Mouse (Mus musculus): ENCODE results near the gene Rfc4. TPM values are rescaled to one million over a fixed set of nuclear protein-coding genes. Genes with fewer than 3 reads are reported as not detected.

Gene Rfc4
- polyA plus RNA-seq, 1 experiment = 2.7 TPM

Other genes with a start within 250 kb of the Rfc4 start
- gene Ahsg, start 236.5 kb downstream of the Rfc4 start, polyA plus RNA-seq (2012; rRNA removed) = 0.14 and 0.42 TPM in 2 replicates
- gene Fetub, start 209.4 kb downstream of the Rfc4 start, polyA plus RNA-seq (2012; rRNA removed) = 0.26 and 1.5 TPM in 2 replicates
- gene Hrg, start 176.7 kb downstream of the Rfc4 start, polyA plus RNA-seq (2012; rRNA removed) = not detected in 2 replicates
- 0.17 TPM in 1 of 2 replicates, not detected in the other for gene Kng2, start 98.3 kb downstream of the Rfc4 start, polyA plus RNA-seq (2012; rRNA removed)
- gene Kng1, start 69.9 kb downstream of the Rfc4 start, polyA plus RNA-seq (2012; rRNA removed) = 0.32 TPM in 1 of 2 replicates, not detected in the other
- gene Eif4a2, start 20.3 kb downstream of the Rfc4 start, polyA plus RNA-seq (2012; rRNA removed) = 687 and 787 TPM in 2 replicates
- gene Adipoq, start 18.8 kb upstream of the Rfc4 start, polyA plus RNA-seq (2012; rRNA removed) = 0.16 and 0.25 TPM in 2 replicates
- gene St6gal1, start 97.0 kb upstream of the Rfc4 start, polyA plus RNA-seq (2012; rRNA removed) = 15.8 and 19.8 TPM in 2 replicates

All from frontal cortex, adult 2 months (tissue).